Mouse (Mus musculus): ENCODE measurements around the gene Rprd1b. TPM values are rescaled to one million over a fixed set of nuclear protein-coding genes. Genes with fewer than 3 reads are reported as not detected.

Rprd1b gene
- polyA plus RNA-seq, 1 experiment = 11.6 TPM

DNA sequence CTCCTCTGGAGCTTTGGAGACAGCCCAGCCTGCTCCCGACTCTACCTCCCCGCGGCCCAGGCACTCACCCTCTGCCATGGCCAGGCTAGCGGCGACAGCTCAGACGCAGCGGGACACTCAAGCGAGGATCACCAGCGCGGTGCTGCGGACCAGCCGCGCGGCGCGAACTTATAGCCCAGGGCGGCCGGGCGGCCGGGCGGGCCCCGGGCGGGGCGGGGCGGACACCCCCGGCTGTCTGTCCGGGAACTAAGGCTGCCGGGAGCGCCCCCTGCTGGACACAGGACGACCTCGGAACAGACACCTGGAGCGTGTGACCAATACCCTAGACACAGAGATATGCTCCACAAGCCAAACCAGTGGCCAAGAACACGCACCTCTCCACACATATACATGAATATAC, 117.9 kb downstream of the Rprd1b start, which contains the start of gene Tgm2:
TSS of gene Tgm2 (minus strand) at position 214 of the 400 bp plus-strand sequence.
- H3K4me2 ChIP-seq (ENCODE audit: low read depth) = peak within 1 kb of the TSS; percentile 74
- peak within 1 kb of the TSS; percentile 22 for H3ac ChIP-seq (ENCODE audit: control insufficient read depth, insufficient read length)
- no peaks in the 10 kb centered on the region for H3K79me2 ChIP-seq (ENCODE audit: control insufficient read depth, insufficient read depth)
- H3K4me3 ChIP-seq = peak within 1 kb of the TSS; percentile 17
- no peaks in the 10 kb centered on the region for H3K27me3 ChIP-seq (ENCODE audit: control insufficient read depth, insufficient read depth, insufficient read length)
- no peaks in the 10 kb centered on the region for H3K36me3 ChIP-seq (ENCODE audit: control insufficient read depth, insufficient read depth)
- no peak for TF ChIP-seq TCF3 (IDR thresholded peaks at IDR 0.05; ENCODE audit: insufficient read length, low read depth)
- TF ChIP-seq POLR2A (IDR thresholded peaks at IDR 0.05; ENCODE audit: insufficient read length, low read depth) = peak; percentile 65
- no peak for TF ChIP-seq MYOD1 (IDR thresholded peaks at IDR 0.05; ENCODE audit: control insufficient read depth in 1 of 3, insufficient read length in 2 of 3, low read depth in 2 of 3)
- peak; percentile 59 for TF ChIP-seq POLR2AphosphoS2 (IDR thresholded peaks at IDR 0.05; ENCODE audit: insufficient read length, low read depth)
- peak in 1 of 3 experiments; percentile 36 for TF ChIP-seq MYOG (IDR thresholded peaks at IDR 0.05; ENCODE audit: control insufficient read depth in 1 of 3, insufficient read depth in 1 of 3, insufficient read length in 2 of 3, low read depth in 2 of 3)
- no peak for TF ChIP-seq TCF12 (IDR thresholded peaks at IDR 0.05; ENCODE audit: insufficient read depth, poor library complexity, severe bottlenecking)

DNA sequence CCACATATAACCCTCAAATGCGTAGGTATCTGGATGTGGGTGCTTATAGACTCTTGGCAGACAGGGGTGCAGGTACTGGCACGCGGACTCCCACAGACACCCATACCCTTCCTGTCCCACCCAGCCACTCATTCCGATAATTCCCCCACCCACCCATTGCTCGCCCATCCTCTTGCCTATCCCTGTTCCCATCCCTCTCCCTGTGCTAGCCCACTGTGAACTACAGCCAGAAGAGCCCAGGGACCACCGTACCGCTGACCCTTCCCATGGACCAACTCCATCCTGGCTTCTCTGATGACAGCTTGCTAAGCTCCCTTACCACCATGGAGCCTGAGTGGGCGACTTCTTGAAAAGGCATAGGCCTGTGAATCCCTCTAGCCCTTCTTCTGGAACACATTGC, 118.7 kb downstream of the Rprd1b start:
- no peaks in the 10 kb centered on the region for H3K27me3 ChIP-seq (ENCODE audit: control insufficient read depth, insufficient read depth, insufficient read length)
- H3K4me2 ChIP-seq (ENCODE audit: low read depth) = no peak overlapping the region
- no peak overlapping the region for H3ac ChIP-seq (ENCODE audit: control insufficient read depth, insufficient read length)
- H3K79me2 ChIP-seq (ENCODE audit: control insufficient read depth, insufficient read depth) = no peaks in the 10 kb centered on the region
- no peak for TF ChIP-seq TCF3 (IDR thresholded peaks at IDR 0.05; ENCODE audit: insufficient read length, low read depth)
- no peak for TF ChIP-seq REST (IDR thresholded peaks at IDR 0.05; ENCODE audit: insufficient read depth, insufficient read length)
- no peak for TF ChIP-seq MAX (IDR thresholded peaks at IDR 0.05; ENCODE audit: low read depth)
- no peak for TF ChIP-seq MYOD1 (IDR thresholded peaks at IDR 0.05; ENCODE audit: control insufficient read depth in 1 of 3, insufficient read length in 2 of 3, low read depth in 2 of 3)
- no peak for TF ChIP-seq POLR2AphosphoS2 (IDR thresholded peaks at IDR 0.05; ENCODE audit: insufficient read length, low read depth)
- TF ChIP-seq TCF12 (IDR thresholded peaks at IDR 0.05; ENCODE audit: insufficient read depth, poor library complexity, severe bottlenecking) = no peak
- TF ChIP-seq E2F4 (IDR thresholded peaks at IDR 0.05; ENCODE audit: insufficient read depth) = no peak
- no peak for TF ChIP-seq MYOG (IDR thresholded peaks at IDR 0.05; ENCODE audit: control insufficient read depth in 1 of 3, insufficient read depth in 1 of 3, insufficient read length in 2 of 3, low read depth in 2 of 3)
- H3K4me3 ChIP-seq = no peak overlapping the region
- H3K36me3 ChIP-seq (ENCODE audit: control insufficient read depth, insufficient read depth) = no peaks in the 10 kb centered on the region

DNA sequence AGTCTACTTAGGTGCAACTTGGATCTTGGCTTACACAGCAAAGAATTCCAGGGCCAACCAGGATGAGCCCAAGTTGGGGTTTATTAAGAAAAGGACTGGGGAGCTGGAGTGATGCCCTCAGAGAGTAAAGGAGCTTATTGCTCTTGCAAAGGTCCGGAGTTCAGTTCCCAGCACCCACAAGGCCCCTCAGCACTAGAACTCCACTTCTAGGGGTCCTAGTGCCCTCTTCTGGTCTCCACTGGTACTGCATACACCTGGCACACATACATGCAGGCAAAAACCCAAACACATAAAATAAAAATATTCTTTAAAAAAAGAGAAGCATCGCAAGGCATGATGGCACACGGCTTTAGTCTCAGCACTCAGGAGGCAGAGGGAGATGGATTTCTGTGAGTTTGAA, 122.8 kb downstream of the Rprd1b start:
- Histone ChIP-seq H3K36me3 (ENCODE audit: control insufficient read depth, insufficient read depth) (no peaks in the 10 kb centered on the region), H3K27me3 (ENCODE audit: control insufficient read depth, insufficient read depth, insufficient read length) (no peaks in the 10 kb centered on the region), H3K79me2 (ENCODE audit: control insufficient read depth, insufficient read depth) (no peaks in the 10 kb centered on the region), H3K4me2 (ENCODE audit: low read depth) (no peak overlapping the region), H3ac (ENCODE audit: control insufficient read depth, insufficient read length) (no peak overlapping the region), H3K4me3 (no peak overlapping the region)
- TF ChIP-seq SRF (IDR thresholded peaks at IDR 0.05; ENCODE audit: control insufficient read depth, insufficient read length, low read depth) = no peak
- TF ChIP-seq MYOD1 (IDR thresholded peaks at IDR 0.05; ENCODE audit: control insufficient read depth in 1 of 3, insufficient read length in 2 of 3, low read depth in 2 of 3) = no peak
- TF ChIP-seq POLR2AphosphoS2 (IDR thresholded peaks at IDR 0.05; ENCODE audit: insufficient read length, low read depth) = no peak
- no peak for TF ChIP-seq MYOG (IDR thresholded peaks at IDR 0.05; ENCODE audit: control insufficient read depth in 1 of 3, insufficient read depth in 1 of 3, insufficient read length in 2 of 3, low read depth in 2 of 3)
- no peak for TF ChIP-seq TCF12 (IDR thresholded peaks at IDR 0.05; ENCODE audit: insufficient read depth, poor library complexity, severe bottlenecking)
- no peak for TF ChIP-seq TCF3 (IDR thresholded peaks at IDR 0.05; ENCODE audit: insufficient read length, low read depth)
- TF ChIP-seq REST (IDR thresholded peaks at IDR 0.05; ENCODE audit: insufficient read depth, insufficient read length) = no peak
- no peak for TF ChIP-seq MAX (IDR thresholded peaks at IDR 0.05; ENCODE audit: low read depth)
- TF ChIP-seq CEBPB (IDR thresholded peaks at IDR 0.05; ENCODE audit: insufficient read depth, poor library complexity, severe bottlenecking) = no peak

DNA sequence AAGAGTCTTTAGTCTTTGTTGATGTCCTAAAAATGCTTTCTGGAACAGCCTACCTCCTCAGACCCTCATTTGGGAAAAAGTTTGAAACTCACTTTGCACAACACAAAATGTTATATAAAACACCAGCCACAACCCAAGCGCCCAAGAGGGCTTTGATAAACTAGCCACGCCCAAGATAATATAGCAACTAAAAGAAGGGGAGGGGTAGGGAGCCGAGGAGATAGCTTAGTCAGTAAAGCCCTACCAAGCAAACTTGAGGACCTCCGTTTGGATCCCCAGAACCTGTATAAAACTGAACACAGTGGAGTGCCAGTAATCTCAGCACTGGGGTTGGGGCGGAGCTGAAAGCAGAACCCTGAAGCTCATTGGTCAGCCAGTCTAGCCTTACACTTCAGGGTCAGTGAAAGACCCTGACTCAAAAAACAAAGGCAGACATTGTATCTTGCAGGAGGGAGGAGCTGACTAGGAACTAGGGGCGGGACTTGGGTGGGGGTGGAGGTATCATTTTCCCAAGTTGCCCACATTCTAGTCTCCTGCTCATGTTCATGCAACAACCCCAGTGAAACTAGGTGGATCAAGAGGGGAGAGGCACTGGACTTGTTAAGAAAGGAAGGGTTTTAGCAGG, 124.5 kb downstream of the Rprd1b start:
- H3K4me2 ChIP-seq (ENCODE audit: low read depth) = no peak overlapping the region
- no peaks in the 10 kb centered on the region for H3K36me3 ChIP-seq (ENCODE audit: control insufficient read depth, insufficient read depth)
- TF ChIP-seq REST (IDR thresholded peaks at IDR 0.05; ENCODE audit: insufficient read depth, insufficient read length) = no peak
- TF ChIP-seq USF1 (IDR thresholded peaks at IDR 0.05; ENCODE audit: low read depth) = no peak
- TF ChIP-seq MYOG (IDR thresholded peaks at IDR 0.05; ENCODE audit: control insufficient read depth in 1 of 3, insufficient read depth in 1 of 3, insufficient read length in 2 of 3, low read depth in 2 of 3) = no peak
- TF ChIP-seq E2F4 (IDR thresholded peaks at IDR 0.05; ENCODE audit: insufficient read depth) = no peak
- TF ChIP-seq MAX (IDR thresholded peaks at IDR 0.05; ENCODE audit: low read depth) = no peak
- TF ChIP-seq TCF3 (IDR thresholded peaks at IDR 0.05; ENCODE audit: insufficient read length, low read depth) = no peak
- TF ChIP-seq TCF12 (IDR thresholded peaks at IDR 0.05; ENCODE audit: insufficient read depth, poor library complexity, severe bottlenecking) = no peak
- TF ChIP-seq MYOD1 (IDR thresholded peaks at IDR 0.05; ENCODE audit: control insufficient read depth in 1 of 3, insufficient read length in 2 of 3, low read depth in 2 of 3) = no peak
- TF ChIP-seq POLR2AphosphoS2 (IDR thresholded peaks at IDR 0.05; ENCODE audit: insufficient read length, low read depth) = no peak
- no peak for TF ChIP-seq CEBPB (IDR thresholded peaks at IDR 0.05; ENCODE audit: insufficient read depth, poor library complexity, severe bottlenecking)
- TF ChIP-seq SRF (IDR thresholded peaks at IDR 0.05; ENCODE audit: control insufficient read depth, insufficient read length, low read depth) = no peak
- TF ChIP-seq POLR2A (IDR thresholded peaks at IDR 0.05; ENCODE audit: insufficient read length, low read depth) = no peak
- H3K4me3 ChIP-seq = no peak overlapping the region
- no peak overlapping the region for H3ac ChIP-seq (ENCODE audit: control insufficient read depth, insufficient read length)
- no peaks in the 10 kb centered on the region for H3K27me3 ChIP-seq (ENCODE audit: control insufficient read depth, insufficient read depth, insufficient read length)
- H3K79me2 ChIP-seq (ENCODE audit: control insufficient read depth, insufficient read depth) = no peaks in the 10 kb centered on the region
